Comparison of ENCODE assay signal across 7 mouse cellular contexts in genomic region chr3:93555878-93556254, GRCm38 (mm10). TPM values are rescaled to one million over a fixed set of nuclear protein-coding genes. Genes with fewer than 3 reads are reported as not detected.
DNase-seq lines count a peak whose midpoint lies in the region; ATAC-seq and TF ChIP-seq lines count a peak whose summit lies in the region.

No protein-coding gene starts in this region.

- ATAC-seq in forebrain, embryonic 15.5 days (replicated peaks), result peak; percentile 39; the same call in 1 of the 2 replicates
- ATAC-seq in hindbrain, embryonic 11.5 days (ENCODE audit: low FRiP score), result peak; percentile 49; the same call in 1 of the 2 replicates
- 0 out of 2 replicates have a peak, but pooled peaks have one; percentile 25 for ATAC-seq in limb, embryonic 14.5 days (ENCODE audit: low FRiP score, low read depth)
- ATAC-seq in midbrain, embryonic 13.5 days, result peak; percentile 37; the same call in 1 of the 2 replicates
- ATAC-seq in activated CD4-positive, CD25-positive, alpha-beta regulatory T cell, adult 4 months, result no peak

- H3K4me3 ChIP-seq in ES-E14 (ENCODE audit: insufficient read depth in 1 of 2, low read depth in 1 of 2, low read length in 2 of 2, poor library complexity in 1 of 2, severe bottlenecking in 1 of 2), result peak overlapping the region; percentile 65 to 75
- H3K4me3 ChIP-seq in forebrain, embryonic 15.5 days, result peak overlapping the region; percentile 63
- H3K4me3 ChIP-seq in hindbrain, embryonic 11.5 days (ENCODE audit: low read depth, low read length), result peak overlapping the region; percentile 52
- peak overlapping the region; percentile 66 for H3K4me3 ChIP-seq in limb, embryonic 14.5 days (replicated peaks; ENCODE audit: low read length)
- H3K4me3 ChIP-seq in midbrain, embryonic 13.5 days (replicated peaks), result peak overlapping the region; percentile 55

- H3K27ac ChIP-seq in ES-E14 (ENCODE audit: insufficient read depth, low read depth, low read length, poor library complexity, severe bottlenecking), result peak overlapping the region; percentile 30; the same call in 1 of the 2 replicates
- H3K27ac ChIP-seq in forebrain, embryonic 15.5 days (replicated peaks), result no peak overlapping the region
- H3K27ac ChIP-seq in hindbrain, embryonic 11.5 days (ENCODE audit: low read depth, low read length), result no peak overlapping the region
- H3K27ac ChIP-seq in limb, embryonic 14.5 days (replicated peaks; ENCODE audit: low read depth, low read length), result peak overlapping the region; percentile 89
- H3K27ac ChIP-seq in midbrain, embryonic 13.5 days, result no peak overlapping the region

- H3K4me1 ChIP-seq in ES-E14 (ENCODE audit: control insufficient read depth in 2 of 2, insufficient read depth in 2 of 2, low read length in 2 of 2, poor library complexity in 1 of 2), result peaks cover 7 to 18% of the 10 kb centered on the region in 2 experiments
- peaks cover 12% of the 10 kb centered on the region for H3K4me1 ChIP-seq in forebrain, embryonic 15.5 days
- no peaks in the 10 kb centered on the region for H3K4me1 ChIP-seq in hindbrain, embryonic 11.5 days (replicated peaks; ENCODE audit: control insufficient read depth, insufficient read depth, low read length)
- H3K4me1 ChIP-seq in limb, embryonic 14.5 days (ENCODE audit: control insufficient read depth, insufficient read depth, low read length), result peaks cover 33% of the 10 kb centered on the region
- H3K4me1 ChIP-seq in midbrain, embryonic 13.5 days (replicated peaks), result peaks cover 8% of the 10 kb centered on the region

- H3K9me3 ChIP-seq in ES-E14 (ENCODE audit: control insufficient read depth, insufficient read depth, low read depth, low read length), result no peaks in the 10 kb centered on the region
- no peaks in the 10 kb centered on the region for H3K9me3 ChIP-seq in forebrain, embryonic 15.5 days
- H3K9me3 ChIP-seq in hindbrain, embryonic 11.5 days (ENCODE audit: control insufficient read depth, low read length), result no peaks in the 10 kb centered on the region
- no peaks in the 10 kb centered on the region for H3K9me3 ChIP-seq in limb, embryonic 14.5 days (ENCODE audit: control insufficient read depth, low read length)
- no peaks in the 10 kb centered on the region for H3K9me3 ChIP-seq in midbrain, embryonic 13.5 days

- no peaks in the 10 kb centered on the region for H3K27me3 ChIP-seq in forebrain, embryonic 15.5 days
- no peaks in the 10 kb centered on the region; the same call in 1 of the 2 replicates for H3K27me3 ChIP-seq in hindbrain, embryonic 11.5 days (ENCODE audit: control insufficient read depth, insufficient read depth, low read length)
- no peaks in the 10 kb centered on the region for H3K27me3 ChIP-seq in limb, embryonic 14.5 days (ENCODE audit: control insufficient read depth, insufficient read depth, low read length)
- H3K27me3 ChIP-seq in midbrain, embryonic 13.5 days, result peaks cover 11% of the 10 kb centered on the region

- no peak for TF ChIP-seq POLR2A in limb, embryonic 14.5 days (IDR thresholded peaks at IDR 0.05; ENCODE audit: borderline replicate concordance, extremely low read depth, insufficient read depth, insufficient read length)

- WGBS in forebrain, embryonic 15.5 days, result 52% methylated on average over 2 of the region's 2 CpGs
- WGBS in hindbrain, embryonic 11.5 days, result 25% methylated on average over 2 of the region's 2 CpGs
- WGBS in limb, embryonic 14.5 days, result 0% methylated on average over 1 of the region's 2 CpGs
- WGBS in midbrain, embryonic 13.5 days, result 49% methylated on average over 2 of the region's 2 CpGs

- peaks cover 1% of the 10 kb centered on the region for H3K36me3 ChIP-seq in ES-E14 (ENCODE audit: control insufficient read depth, insufficient read depth, low read length, poor library complexity, severe bottlenecking)
- no peaks in the 10 kb centered on the region for H3K36me3 ChIP-seq in forebrain, embryonic 15.5 days
- H3K36me3 ChIP-seq in hindbrain, embryonic 11.5 days (ENCODE audit: control insufficient read depth, insufficient read depth, low read length), result no peaks in the 10 kb centered on the region
- peaks cover 6% of the 10 kb centered on the region; the same call in 1 of the 2 replicates for H3K36me3 ChIP-seq in limb, embryonic 14.5 days (ENCODE audit: control insufficient read depth, insufficient read depth, low read length)
- H3K36me3 ChIP-seq in midbrain, embryonic 13.5 days, result no peaks in the 10 kb centered on the region

- H3K9ac ChIP-seq in ES-E14 (ENCODE audit: insufficient read depth, low read depth, low read length, poor library complexity, severe bottlenecking), result peak overlapping the region; percentile 65
- H3K9ac ChIP-seq in forebrain, embryonic 15.5 days (replicated peaks), result peak overlapping the region; percentile 68
- H3K9ac ChIP-seq in hindbrain, embryonic 11.5 days (ENCODE audit: low read depth, low read length), result no peak overlapping the region
- peak overlapping the region; percentile 86 for H3K9ac ChIP-seq in limb, embryonic 14.5 days (ENCODE audit: low read depth, low read length, severe bottlenecking)
- no peak overlapping the region for H3K9ac ChIP-seq in midbrain, embryonic 13.5 days (replicated peaks)

- H3K4me2 ChIP-seq in forebrain, embryonic 15.5 days (replicated peaks), result peak overlapping the region; percentile 97
- peak overlapping the region; percentile 90 for H3K4me2 ChIP-seq in hindbrain, embryonic 11.5 days (replicated peaks; ENCODE audit: low read depth, low read length)
- peak overlapping the region; percentile 74 for H3K4me2 ChIP-seq in limb, embryonic 14.5 days (replicated peaks; ENCODE audit: low read depth, low read length, severe bottlenecking)
- H3K4me2 ChIP-seq in midbrain, embryonic 13.5 days (replicated peaks), result peak overlapping the region; percentile 95

- peak; percentile 59 for DNase-seq in ES-E14 (ENCODE audit: low read depth, low spot score)
- peak; percentile 89 for DNase-seq in adrenal gland, adult 2 months
- no peak for DNase-seq in hindbrain, embryonic 11.5 days (ENCODE audit: low spot score)
- DNase-seq in limb, embryonic 14.5 days (ENCODE audit: low spot score), result peak; percentile 52

- in situ Hi-C loops in ES-E14 (cut with MboI; ENCODE audit: low sequenced_read_pairs in 2 of 2, unreplicated experiment in 2 of 2), result no loop called here

TF ChIP-seq in ES-E14, 5 proteins besides CTCF, POLR2A, EP300 and RAD21:
- TF ChIP-seq HCFC1 (IDR thresholded peaks at IDR 0.05; ENCODE audit: borderline replicate concordance, insufficient read depth, low read length) (no peak), MAFK (IDR thresholded peaks at IDR 0.05; ENCODE audit: insufficient read depth, low read depth, low read length) (peak; percentile 80)

RNA-seq across cellular contexts. Expression of gene S100a10, which starts 1.0 kb away (rescaled TPM):
- 152 and 388 TPM in 2 replicates for total RNA-seq in ES-E14 (2012; rRNA removed)
- total RNA-seq in adrenal gland, adult 2 months (2021), result 100 to 1,000 TPM; 173 to 196 TPM
- 16.3 and 17.7 TPM in 2 replicates for polyA plus RNA-seq in adrenal gland, adult 2 months (2012; rRNA removed)
- 114 and 115 TPM in 2 replicates for polyA plus RNA-seq in forebrain, embryonic 15.5 days (2015; fragmentation: Nextera tagmentation; extraction: Ambion mirVana)
- 194 and 197 TPM in 2 replicates for polyA plus RNA-seq in hindbrain, embryonic 11.5 days (2014; fragmentation: Nextera tagmentation; extraction: Ambion mirVana)
- polyA plus RNA-seq in limb, embryonic 14.5 days (2012; rRNA removed), result 208 and 328 TPM in 2 replicates
- polyA plus RNA-seq in limb, embryonic 14.5 days (2014; fragmentation: Nextera tagmentation; extraction: Ambion mirVana), result 625 and 691 TPM in 2 replicates
- 90.8 and 93.2 TPM in 2 replicates for polyA plus RNA-seq in midbrain, embryonic 13.5 days (2015; fragmentation: Nextera tagmentation; extraction: Ambion mirVana)
- polyA plus RNA-seq in activated CD4-positive, CD25-positive, alpha-beta regulatory T cell, adult 4 months (2017; shearing (Covaris generic)), result 1,000 to 10,000 TPM; 1,196 to 1,341 TPM

RNA-seq across cellular contexts. Expression of gene S100a11, which starts 35.6 kb away (rescaled TPM):
- total RNA-seq in ES-E14 (2012; rRNA removed), result 14.4 and 37.2 TPM in 2 replicates
- 100 to 1,000 TPM; 210 to 267 TPM for total RNA-seq in adrenal gland, adult 2 months (2021)
- polyA plus RNA-seq in adrenal gland, adult 2 months (2012; rRNA removed), result 33.0 and 44.4 TPM in 2 replicates
- polyA plus RNA-seq in forebrain, embryonic 15.5 days (2015; fragmentation: Nextera tagmentation; extraction: Ambion mirVana), result 102 and 108 TPM in 2 replicates
- 402 and 542 TPM in 2 replicates for polyA plus RNA-seq in hindbrain, embryonic 11.5 days (2014; fragmentation: Nextera tagmentation; extraction: Ambion mirVana)
- 477 and 638 TPM in 2 replicates for polyA plus RNA-seq in limb, embryonic 14.5 days (2012; rRNA removed)
- polyA plus RNA-seq in limb, embryonic 14.5 days (2014; fragmentation: Nextera tagmentation; extraction: Ambion mirVana), result 1,786 and 1,916 TPM in 2 replicates
- 149 and 157 TPM in 2 replicates for polyA plus RNA-seq in midbrain, embryonic 13.5 days (2015; fragmentation: Nextera tagmentation; extraction: Ambion mirVana)
- polyA plus RNA-seq in activated CD4-positive, CD25-positive, alpha-beta regulatory T cell, adult 4 months (2017; shearing (Covaris generic)), result 1,000 to 10,000 TPM; 1,103 to 1,136 TPM

Comparison
In these comparisons a context has a peak if more than half of its experiments do, and no peak if none do; other contexts are left out.
1. H3K27ac ChIP-seq: peak in ES-E14 (single experiment) and limb, embryonic 14.5 days (single experiment); none in forebrain, embryonic 15.5 days (single experiment), hindbrain, embryonic 11.5 days (single experiment) and midbrain, embryonic 13.5 days (single experiment).
2. H3K9ac ChIP-seq: peak in ES-E14 (single experiment), forebrain, embryonic 15.5 days (single experiment) and limb, embryonic 14.5 days (single experiment); none in hindbrain, embryonic 11.5 days (single experiment) and midbrain, embryonic 13.5 days (single experiment).
3. Peak in every context shown above with its lines, with median percentiles within 50 percentile points of each other: H3K4me3 ChIP-seq and H3K4me2 ChIP-seq.